Mouse (Mus musculus) MN1 (cell line): ENCODE measurements at regions not wholly inside any gene's neighbourhood (a gene's known extent, or its start where the extent isn't known, plus 50 kb on each side); places are given as distances from the start of the nearest gene placed in this dataset.

Experiments used
- DNase-seq: peaks from one replicate; pipeline ENCODE4 v3.0.0-alpha.2; 2016; ENCODE audit warnings: low spot score

- DNase-seq: no peak
Observed at GRCm38 (mm10) chr16:95842766-95843165, 140.9 kb downstream of the Ets2 start.

DNA sequence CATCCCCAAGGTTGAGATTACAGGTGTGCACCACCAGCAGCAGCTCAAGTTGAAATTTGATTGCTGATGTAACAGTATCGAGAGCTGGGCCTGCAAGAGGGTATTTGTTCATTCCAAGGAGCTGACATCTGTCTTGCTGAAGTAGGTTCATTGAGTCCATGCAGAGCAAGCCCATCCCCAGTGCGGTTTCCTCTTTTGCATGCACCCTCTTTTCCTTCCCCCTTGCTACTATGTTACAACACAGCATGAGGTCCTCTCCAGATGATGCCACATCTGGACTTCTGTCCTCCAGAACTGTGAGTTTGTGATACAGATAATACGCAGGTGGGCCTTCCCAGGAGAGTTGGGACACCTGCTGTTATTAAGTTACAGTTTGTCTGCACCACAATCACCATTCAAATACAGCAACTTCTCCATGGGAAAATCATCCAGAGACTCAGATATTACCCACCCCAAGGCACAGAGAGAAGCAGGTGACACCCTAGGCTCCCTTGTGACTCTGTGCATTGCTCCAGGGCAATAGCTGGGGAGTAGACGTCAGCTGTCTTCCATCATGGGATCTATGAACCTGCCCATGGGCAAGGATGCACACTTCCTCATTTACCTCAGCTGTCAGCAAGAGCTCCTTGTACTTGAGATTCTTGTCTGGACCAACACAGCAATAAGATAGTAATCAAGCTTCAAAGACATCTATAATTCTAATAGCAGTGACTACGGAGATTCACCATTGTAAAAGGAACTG is 137.8 kb downstream of the Ets2 start:
- DNase-seq: no peak

GRCm38 (mm10) chr16:95838886-95839430 is 137.1 kb downstream of the Ets2 start:
- DNase-seq: no peak

GRCm38 (mm10) chr16:95838478-95838846 is 136.6 kb downstream of the Ets2 start:
- no peak for DNase-seq

DNA sequence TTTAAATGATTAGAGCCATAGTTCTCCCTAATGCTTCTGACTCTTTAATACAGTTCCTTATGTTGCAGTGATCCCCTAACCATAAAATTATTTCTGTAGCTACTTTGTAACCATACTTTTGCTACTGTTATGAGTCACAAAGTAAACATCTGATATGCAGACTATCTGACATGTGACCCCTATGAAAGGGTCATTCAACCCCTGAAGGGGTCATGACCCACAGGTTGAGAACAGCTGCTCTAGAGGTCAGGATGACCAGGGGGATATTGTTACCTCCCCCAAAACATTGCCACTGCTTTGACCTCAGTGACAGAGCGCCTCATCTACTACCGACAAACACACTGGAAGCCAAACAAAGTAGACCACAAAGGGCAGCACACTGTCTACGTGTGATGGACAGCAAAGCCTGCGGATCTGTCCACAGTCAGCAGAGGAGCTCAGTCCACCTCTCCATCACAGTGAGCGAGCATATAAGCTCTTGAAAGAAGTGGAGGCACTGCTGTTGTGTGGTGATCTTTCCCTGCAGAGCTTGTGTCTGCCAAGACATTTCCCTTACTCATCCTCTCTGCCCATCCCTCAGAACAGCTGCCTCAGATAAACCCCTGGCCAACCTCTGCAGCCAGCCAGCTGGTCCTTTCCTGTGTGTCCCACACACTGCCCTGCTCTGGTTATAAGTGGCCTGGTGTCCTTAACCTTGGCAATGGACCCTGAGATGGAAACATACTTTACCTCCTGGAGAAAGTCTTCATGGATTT is 136.0 kb downstream of the Ets2 start:
- DNase-seq: no peak

- DNase-seq: no peak
Observed at GRCm38 (mm10) chr16:95835941-95836340, 134.1 kb downstream of the Ets2 start.

GRCm38 (mm10) chr16:95834556-95835288 is 132.8 kb downstream of the Ets2 start:
- DNase-seq: no peak

GRCm38 (mm10) chr16:95833455-95833854 is 131.6 kb downstream of the Ets2 start:
- no peak for DNase-seq

- DNase-seq: peak; percentile 30
Observed at GRCm38 (mm10) chr16:95832346-95832739, 130.5 kb downstream of the Ets2 start.

DNA sequence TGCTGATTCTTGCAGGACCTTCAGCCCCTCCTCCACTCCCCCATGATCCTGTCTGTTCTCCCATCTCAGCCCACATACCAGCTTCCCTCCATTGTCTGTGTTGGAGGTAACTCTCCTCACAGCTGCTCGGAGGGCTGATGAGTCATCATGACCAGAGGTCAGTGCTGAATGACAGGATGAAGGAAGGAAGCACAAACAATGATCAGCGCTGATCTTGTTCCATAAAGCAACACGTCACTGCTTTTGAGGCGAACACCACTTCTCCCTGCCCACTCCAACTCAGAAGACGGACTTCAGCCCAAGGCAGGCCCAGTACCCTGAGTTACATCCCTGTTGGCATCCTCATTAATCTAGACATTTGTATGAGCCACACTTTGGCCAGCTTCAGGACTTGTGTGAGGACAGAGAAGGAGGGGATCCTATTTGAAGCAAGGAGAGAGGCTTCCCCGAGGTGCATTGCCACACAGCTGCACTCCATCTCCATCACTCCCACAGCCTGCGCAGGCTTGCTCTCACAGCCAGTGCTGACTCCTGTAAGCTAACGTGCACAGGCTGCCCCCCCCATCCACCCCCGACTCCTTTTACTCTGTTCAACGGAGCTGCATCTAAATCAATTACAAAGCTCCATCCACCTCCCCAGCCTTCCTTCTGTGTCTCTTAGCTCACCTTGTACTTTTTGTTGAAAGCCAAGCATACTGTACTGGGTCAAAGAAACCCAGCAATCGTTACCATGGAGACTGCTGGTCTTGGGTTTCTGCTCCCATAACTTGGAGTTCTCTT is 129.9 kb downstream of the Ets2 start:
- DNase-seq: peak; percentile 66

DNA sequence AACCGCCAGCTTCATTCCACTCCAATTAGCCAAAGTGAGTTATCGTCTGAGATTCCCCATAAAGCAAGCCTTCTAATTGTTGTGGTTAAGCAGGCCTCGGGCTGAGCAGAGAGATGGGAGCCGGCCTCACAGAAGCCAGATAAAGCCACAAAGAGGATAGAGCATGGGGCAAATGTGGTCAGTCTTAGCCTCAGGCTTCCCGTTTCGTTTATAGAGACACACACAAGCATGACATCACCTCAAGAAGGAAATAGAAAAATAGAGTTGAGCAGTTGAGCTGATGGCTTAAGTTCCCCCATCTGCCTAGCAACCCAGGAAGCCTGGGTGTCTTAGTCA is 125.5 kb downstream of the Ets2 start:
- DNase-seq: peak; percentile 31

DNA sequence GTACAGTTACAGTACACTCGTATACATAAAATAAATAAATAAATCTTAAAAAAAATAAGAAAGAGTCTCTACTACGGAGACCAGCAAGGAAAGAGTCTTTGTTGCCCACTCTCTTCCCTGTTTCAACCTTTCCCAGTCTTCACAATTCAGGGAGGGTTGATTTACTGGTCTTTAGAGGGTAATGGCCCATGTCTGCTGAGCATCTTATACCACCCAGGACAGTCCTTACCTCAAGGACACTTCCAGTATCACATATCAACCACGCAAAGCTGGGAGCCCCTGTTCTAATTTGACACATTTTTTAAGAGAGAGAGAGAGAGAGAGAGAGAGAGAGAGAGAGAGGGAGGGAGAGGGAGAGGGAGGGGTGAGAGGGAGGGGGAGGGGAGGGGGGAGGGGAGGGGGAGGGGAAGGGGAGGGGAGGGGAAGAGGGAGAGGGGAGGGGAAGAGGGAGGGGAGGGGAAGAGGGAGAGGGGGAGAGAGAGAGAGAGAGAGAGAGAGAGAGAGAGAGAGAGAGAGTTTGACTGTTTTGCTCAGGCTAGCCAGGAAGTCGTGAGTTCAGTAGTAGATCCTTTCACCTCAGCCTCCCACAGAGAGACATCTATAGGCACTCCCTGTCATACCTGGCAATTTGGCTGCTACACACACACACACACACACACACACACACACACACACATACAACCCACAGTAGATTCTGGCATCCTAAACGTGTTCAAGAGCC is 125.0 kb downstream of the Ets2 start:
- DNase-seq: no peak

DNA sequence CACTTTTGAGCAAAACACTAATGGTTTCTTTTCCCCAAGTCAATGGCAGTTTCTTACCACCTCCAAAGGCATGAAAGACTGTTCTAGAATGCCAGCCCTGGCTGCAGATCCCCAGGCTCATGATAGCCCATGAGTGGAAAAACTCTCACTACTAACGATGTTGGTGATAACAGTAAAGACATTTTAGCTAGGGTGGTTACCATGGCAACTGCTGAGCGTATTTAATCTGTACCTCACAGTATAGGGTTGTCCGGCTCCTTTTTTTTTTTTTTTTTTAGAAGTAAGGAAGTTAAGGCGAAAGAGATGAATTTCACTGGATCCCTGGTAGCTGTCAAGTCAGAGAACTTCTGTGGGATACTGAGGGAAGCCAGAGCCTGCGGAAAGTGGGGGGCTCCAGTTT is 123.8 kb downstream of the Ets2 start:
- peak; percentile 62 for DNase-seq

DNA sequence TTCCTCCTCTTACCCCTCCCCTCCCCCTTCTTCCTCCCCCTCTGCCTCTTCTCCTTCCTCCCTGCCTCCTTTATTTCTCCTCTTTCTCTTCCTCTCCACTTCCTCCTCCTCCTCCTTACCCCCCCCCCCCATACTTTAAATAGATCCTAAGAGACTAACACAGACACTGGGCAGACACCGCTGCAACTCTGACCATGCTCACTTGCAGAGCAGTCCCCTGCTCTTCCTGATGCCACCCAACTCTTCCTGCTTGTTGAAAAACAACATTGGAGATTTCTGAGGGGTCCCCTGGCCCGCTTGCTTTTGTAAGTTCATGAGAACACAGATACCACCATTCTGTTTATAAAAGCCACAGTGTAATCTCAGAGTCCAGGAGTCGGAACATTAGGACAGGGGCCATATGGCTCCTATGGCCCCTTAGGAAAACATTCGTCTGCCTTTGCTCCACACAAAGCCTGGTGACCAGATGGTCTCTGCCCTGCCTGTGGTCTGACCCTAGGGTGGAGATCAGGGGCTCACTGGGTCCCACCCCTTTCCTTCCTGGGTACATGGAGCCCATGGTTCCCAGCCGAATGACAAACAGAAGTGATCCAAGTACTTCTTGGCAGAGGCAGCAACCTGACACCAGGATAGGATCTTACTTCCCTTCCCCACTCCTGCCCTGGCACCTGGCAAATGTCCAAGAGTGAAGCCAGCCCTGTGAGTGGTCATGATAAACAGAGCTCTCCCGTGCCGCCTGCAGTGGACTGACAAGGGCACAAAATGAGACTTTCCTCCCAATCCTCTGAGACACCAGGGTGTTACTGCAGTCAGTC is 123.1 kb downstream of the Ets2 start:
- DNase-seq: peak; percentile 91

GRCm38 (mm10) chr16:95823803-95824202 is 121.9 kb downstream of the Ets2 start:
- DNase-seq: no peak

- DNase-seq: no peak
Observed at GRCm38 (mm10) chr16:95821080-95821479, 119.2 kb downstream of the Ets2 start.

- DNase-seq: no peak
Observed at GRCm38 (mm10) chr16:95820606-95821005, 118.7 kb downstream of the Ets2 start.

DNA sequence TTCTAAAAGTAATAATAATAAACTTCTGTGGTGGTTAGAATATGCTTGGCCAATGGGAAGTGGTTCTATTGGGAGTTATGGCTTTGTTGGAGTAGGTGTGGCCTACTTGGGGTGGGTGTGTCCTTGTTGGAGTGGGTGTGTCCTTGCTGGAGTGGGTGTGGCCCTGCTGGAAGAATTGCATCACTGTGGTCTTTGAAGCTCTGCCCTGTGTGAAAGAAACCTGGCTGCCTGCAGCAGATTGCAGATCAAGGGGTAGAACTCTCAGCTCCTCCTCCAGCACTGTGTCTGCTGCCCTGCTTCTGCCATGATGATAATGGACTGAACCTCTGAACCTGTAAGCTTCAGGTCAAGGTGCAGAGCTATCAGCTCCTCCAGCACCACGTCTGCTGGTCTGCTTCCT is 118.1 kb downstream of the Ets2 start:
- DNase-seq: no peak

DNA sequence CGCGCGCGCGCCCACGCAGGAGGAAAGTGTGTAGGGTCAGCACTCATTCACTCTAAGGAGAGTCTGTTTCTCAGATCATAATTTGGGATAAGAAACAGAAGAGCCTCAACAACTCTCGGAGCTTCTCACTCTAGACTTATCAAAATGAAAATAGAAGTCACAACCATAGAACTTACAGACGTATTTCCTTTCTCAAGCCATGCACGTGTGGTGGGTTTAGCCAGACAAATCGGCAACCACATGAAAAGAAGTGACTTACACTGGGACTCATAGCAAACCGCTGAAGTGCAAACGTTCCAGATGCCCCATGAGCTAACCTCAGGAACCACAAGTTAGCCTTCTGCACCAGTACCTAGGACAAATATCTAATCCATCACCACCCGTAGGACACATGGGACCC is 114.1 kb downstream of the Ets2 start:
- no peak for DNase-seq

- DNase-seq: no peak
Observed at GRCm38 (mm10) chr16:95815206-95815731, 113.4 kb downstream of the Ets2 start.
